Mouse (Mus musculus): ENCODE measurements at regions not wholly inside any gene's neighbourhood (a gene's known extent, or its start where the extent isn't known, plus 50 kb on each side); places are given as distances from the start of the nearest gene placed in this dataset.

- 76% methylated on average over 4 of the region's 4 CpGs for WGBS
- Histone ChIP-seq H3K4me2 (ENCODE audit: low read depth, low read length, poor library complexity, severe bottlenecking) (no peak overlapping the region), H3K4me1 (ENCODE audit: insufficient read depth, low read length) (no peaks in the 10 kb centered on the region), H3K36me3 (ENCODE audit: insufficient read depth, low read length) (no peaks in the 10 kb centered on the region), H3K27me3 (ENCODE audit: insufficient read depth, low read length) (no peaks in the 10 kb centered on the region), H3K27ac (ENCODE audit: low read depth, low read length) (no peak overlapping the region), H3K9ac (replicated peaks; ENCODE audit: low read length, poor library complexity, severe bottlenecking) (no peak overlapping the region), H3K4me3 (ENCODE audit: low read depth, low read length) (no peak overlapping the region), H3K9me3 (ENCODE audit: low read length) (no peaks in the 10 kb centered on the region)
- ATAC-seq (ENCODE audit: low FRiP score): no peak
- no peak for DNase-seq (ENCODE audit: low spot score)
- no peak for TF ChIP-seq CTCF (IDR thresholded peaks at IDR 0.05)
These were observed 242.5 kb downstream of the 3110018I06Rik start for GRCm38 (mm10) chr12:107730940-107731339.

- H3K4me1 ChIP-seq (ENCODE audit: insufficient read depth, low read length): no peaks in the 10 kb centered on the region
- H3K36me3 ChIP-seq (ENCODE audit: insufficient read depth, low read length): no peaks in the 10 kb centered on the region
- no peak overlapping the region for H3K27ac ChIP-seq (ENCODE audit: low read depth, low read length)
- ATAC-seq (ENCODE audit: low FRiP score): no peak
- WGBS: 83% methylated on average over 6 of the region's 6 CpGs
- H3K9me3 ChIP-seq (ENCODE audit: low read length): no peaks in the 10 kb centered on the region
- H3K27me3 ChIP-seq (ENCODE audit: insufficient read depth, low read length): no peaks in the 10 kb centered on the region
- H3K4me3 ChIP-seq (ENCODE audit: low read depth, low read length): no peak overlapping the region
- no peak overlapping the region for H3K9ac ChIP-seq (replicated peaks; ENCODE audit: low read length, poor library complexity, severe bottlenecking)
- H3K4me2 ChIP-seq (ENCODE audit: low read depth, low read length, poor library complexity, severe bottlenecking): no peak overlapping the region
- DNase-seq (ENCODE audit: low spot score): no peak
- no peak for TF ChIP-seq CTCF (IDR thresholded peaks at IDR 0.05)
These were observed 246.1 kb downstream of the 3110018I06Rik start for GRCm38 (mm10) chr12:107734536-107734935.

- ATAC-seq (ENCODE audit: low FRiP score): no peak
- 72% methylated on average over 13 of the region's 13 CpGs for WGBS
- no peak overlapping the region for H3K4me3 ChIP-seq (ENCODE audit: low read depth, low read length)
- H3K27ac ChIP-seq (ENCODE audit: low read depth, low read length): no peak overlapping the region
- H3K4me1 ChIP-seq (ENCODE audit: insufficient read depth, low read length): no peaks in the 10 kb centered on the region
- H3K9ac ChIP-seq (replicated peaks; ENCODE audit: low read length, poor library complexity, severe bottlenecking): no peak overlapping the region
- no peaks in the 10 kb centered on the region for H3K27me3 ChIP-seq (ENCODE audit: insufficient read depth, low read length)
- DNase-seq (ENCODE audit: low spot score): no peak
- H3K36me3 ChIP-seq (ENCODE audit: insufficient read depth, low read length): no peaks in the 10 kb centered on the region
- H3K9me3 ChIP-seq (ENCODE audit: low read length): no peaks in the 10 kb centered on the region
- no peak for TF ChIP-seq CTCF (IDR thresholded peaks at IDR 0.05)
- no peak overlapping the region for H3K4me2 ChIP-seq (ENCODE audit: low read depth, low read length, poor library complexity, severe bottlenecking)
These were observed 254.2 kb downstream of the 3110018I06Rik start for GRCm38 (mm10) chr12:107742641-107743040.

GRCm38 (mm10) chr12:107744822-107745221 is 256.4 kb downstream of the 3110018I06Rik start:
- Histone ChIP-seq H3K4me1 (ENCODE audit: insufficient read depth, low read length) (no peaks in the 10 kb centered on the region), H3K9me3 (ENCODE audit: low read length) (no peaks in the 10 kb centered on the region), H3K4me3 (ENCODE audit: low read depth, low read length) (no peak overlapping the region), H3K9ac (replicated peaks; ENCODE audit: low read length, poor library complexity, severe bottlenecking) (no peak overlapping the region), H3K27ac (ENCODE audit: low read depth, low read length) (no peak overlapping the region), H3K36me3 (ENCODE audit: insufficient read depth, low read length) (no peaks in the 10 kb centered on the region), H3K27me3 (ENCODE audit: insufficient read depth, low read length) (no peaks in the 10 kb centered on the region), H3K4me2 (ENCODE audit: low read depth, low read length, poor library complexity, severe bottlenecking) (no peak overlapping the region)
- ATAC-seq (ENCODE audit: low FRiP score) (no peak), DNase-seq (ENCODE audit: low spot score) (no peak)
- TF ChIP-seq CTCF (IDR thresholded peaks at IDR 0.05): no peak
- 95% methylated on average over 8 of the region's 8 CpGs for WGBS

- ATAC-seq (ENCODE audit: low FRiP score) (no peak), DNase-seq (ENCODE audit: low spot score) (no peak)
These were observed 254.7 kb downstream of the Bcl11b start for GRCm38 (mm10) chr12:107748481-107749380.

GRCm38 (mm10) chr12:107749381-107750085 is 253.9 kb downstream of the Bcl11b start:
- Histone ChIP-seq H3K4me1 (ENCODE audit: insufficient read depth, low read length) (no peaks in the 10 kb centered on the region), H3K27ac (ENCODE audit: low read depth, low read length) (no peak overlapping the region), H3K36me3 (ENCODE audit: insufficient read depth, low read length) (no peaks in the 10 kb centered on the region), H3K27me3 (ENCODE audit: insufficient read depth, low read length) (0 out of 2 replicates have a peak, but pooled peaks cover 3% of the 10 kb centered on the region), H3K9me3 (ENCODE audit: low read length) (no peaks in the 10 kb centered on the region), H3K9ac (replicated peaks; ENCODE audit: low read length, poor library complexity, severe bottlenecking) (no peak overlapping the region), H3K4me3 (ENCODE audit: low read depth, low read length) (no peak overlapping the region), H3K4me2 (ENCODE audit: low read depth, low read length, poor library complexity, severe bottlenecking) (no peak overlapping the region)
- no peak for TF ChIP-seq CTCF (IDR thresholded peaks at IDR 0.05)
- no peak for DNase-seq (ENCODE audit: low spot score)
- ATAC-seq (ENCODE audit: low FRiP score): no peak
- WGBS: 83% methylated on average over 11 of the region's 11 CpGs

More at GRCm38 (mm10) chr12:107748481-107749380, 254.7 kb downstream of the Bcl11b start:
- H3K9ac ChIP-seq (replicated peaks; ENCODE audit: low read length, poor library complexity, severe bottlenecking): no peak overlapping the region
- H3K9me3 ChIP-seq (ENCODE audit: low read length): no peaks in the 10 kb centered on the region
- H3K4me1 ChIP-seq (ENCODE audit: insufficient read depth, low read length): no peaks in the 10 kb centered on the region
- TF ChIP-seq CTCF (IDR thresholded peaks at IDR 0.05): no peak
- no peak overlapping the region for H3K27ac ChIP-seq (ENCODE audit: low read depth, low read length)
- H3K27me3 ChIP-seq (ENCODE audit: insufficient read depth, low read length): 0 out of 2 replicates have a peak, but pooled peaks cover 3% of the 10 kb centered on the region
- H3K4me3 ChIP-seq (ENCODE audit: low read depth, low read length): no peak overlapping the region
- no peak overlapping the region for H3K4me2 ChIP-seq (ENCODE audit: low read depth, low read length, poor library complexity, severe bottlenecking)
- 86% methylated on average over 18 of the region's 18 CpGs for WGBS
- no peaks in the 10 kb centered on the region for H3K36me3 ChIP-seq (ENCODE audit: insufficient read depth, low read length)

All from midbrain, postnatal 0 days (tissue).